Mouse (Mus musculus) megakaryocyte, embryonic 14.5 days (primary cell): ENCODE data around the gene Tpst2.

Experiments
- FLI1 ChIP-seq: IDR thresholded peaks from 2 replicates; pipeline ENCODE4 v1.6.1; 2012; ENCODE audit warnings: low read length, inconsistent platforms, mixed read lengths
- GATA1 ChIP-seq: IDR thresholded peaks from 3 replicates; pipeline ENCODE4 v1.6.1; 2012; ENCODE audit warnings: mixed read lengths, low read length, inconsistent platforms, borderline replicate concordance

DNA sequence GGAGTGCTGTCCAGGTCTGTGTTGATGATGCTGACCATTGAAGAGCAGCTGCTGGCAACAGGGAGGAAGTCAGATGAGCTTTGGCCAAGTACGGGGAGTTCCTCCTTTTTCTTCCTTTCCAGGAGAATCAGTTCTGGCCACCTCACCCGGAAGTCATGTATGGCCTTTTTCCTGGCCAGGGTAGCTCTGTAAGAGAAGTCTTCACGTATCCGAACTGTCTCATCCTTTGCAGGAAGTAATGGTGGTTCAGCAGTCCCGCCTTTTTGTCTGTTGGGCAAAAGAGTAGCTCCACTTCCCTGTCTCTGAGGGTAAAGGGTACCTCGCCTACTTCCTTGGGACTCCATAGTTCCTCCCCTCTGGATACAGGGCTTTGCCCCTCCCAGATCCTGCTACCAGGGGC lies 79.0 kb downstream of the Tpst2 start:
- TF ChIP-seq FLI1 (no peak), GATA1 (no peak)
